Mouse (Mus musculus) testis, postnatal 10 days (tissue): ENCODE results near the gene Gm43738.
"Not testable (repeated sequence)": the region's sequence is repeated elsewhere in the genome, so short reads cannot be mapped to it uniquely, and the experiment has no call there.

Experiments used
- DNase-seq: peaks from one replicate; pipeline ENCODE4 v3.0.0; 2021; ENCODE audit warnings: low spot score

Gene Gm43738

GRCm38 (mm10) chr3:89101812-89102494, 1.1 kb upstream of the Gm43738 start, which contains the start of gene Fdps:
Gene Fdps, minus strand, starts transcription at chr3:89101959.
- peak; percentile 93 for DNase-seq

- no peak for DNase-seq
These were observed 536 bp upstream of the Gm43738 start for GRCm38 (mm10) chr3:89101459-89101811.

- no peak for DNase-seq
These were observed 6.9 kb downstream of the Gm43738 start for GRCm38 (mm10) chr3:89094021-89094420.

- DNase-seq = peak; percentile 93
These were observed 7.7 kb downstream of the Gm43738 start, which contains the start of gene Rusc1 for GRCm38 (mm10) chr3:89093175-89093574. Gene Rusc1, minus strand, starts transcription at chr3:89093311.

- no peak for DNase-seq
These were observed 8.3 kb downstream of the Gm43738 start for GRCm38 (mm10) chr3:89092509-89093090.

GRCm38 (mm10) chr3:89091811-89092508, 8.9 kb downstream of the Gm43738 start:
- DNase-seq = no peak

- DNase-seq = peak; percentile 91
These were observed 9.9 kb downstream of the Gm43738 start for GRCm38 (mm10) chr3:89090694-89091655.

- peak; percentile 79 for DNase-seq
These were observed 10.9 kb downstream of the Gm43738 start for GRCm38 (mm10) chr3:89089882-89090591.

- no peak for DNase-seq
These were observed 11.9 kb downstream of the Gm43738 start for GRCm38 (mm10) chr3:89088974-89089373.

GRCm38 (mm10) chr3:89087338-89088110, 13.4 kb downstream of the Gm43738 start:
- peak; percentile 93 for DNase-seq

- DNase-seq = no peak
These were observed 16.2 kb downstream of the Gm43738 start for GRCm38 (mm10) chr3:89084654-89085190.

- DNase-seq = no peak
These were observed 16.8 kb downstream of the Gm43738 start for GRCm38 (mm10) chr3:89084133-89084532.

- DNase-seq = not testable (repeated sequence)
These were observed 18.6 kb downstream of the Gm43738 start for GRCm38 (mm10) chr3:89082287-89082686.

- no peak for DNase-seq
These were observed 23.5 kb downstream of the Gm43738 start for GRCm38 (mm10) chr3:89077383-89077782.

GRCm38 (mm10) chr3:89067265-89067664, 33.6 kb downstream of the Gm43738 start:
- DNase-seq = no peak

GRCm38 (mm10) chr3:89061696-89062095, 39.2 kb downstream of the Gm43738 start:
- no peak for DNase-seq

- DNase-seq = peak; percentile 51
These were observed 42.1 kb downstream of the Gm43738 start for GRCm38 (mm10) chr3:89058783-89059182.

GRCm38 (mm10) chr3:89058361-89058760, 42.5 kb downstream of the Gm43738 start:
- DNase-seq = no peak

GRCm38 (mm10) chr3:89043359-89043758, 57.5 kb downstream of the Gm43738 start:
- no peak for DNase-seq
